Comparison of ENCODE assay signal across 8 mouse cellular contexts in genomic region chr17:57106035-57106368, GRCm38 (mm10). TPM values are rescaled to one million over a fixed set of nuclear protein-coding genes. Genes with fewer than 3 reads are reported as not detected.
DNase-seq lines count a peak whose midpoint lies in the region; ATAC-seq and TF ChIP-seq lines count a peak whose summit lies in the region.
"Had no signal": no experiment of that assay in that cellular context is flagged by ENCODE, and none has a peak within 500 bp of the region (broad histone marks: within the 10 kb centered on the region; RNA-seq: fewer than 3 reads in every experiment).

No protein-coding gene starts in this region.

- ATAC-seq in lung, embryonic 14.5 days (ENCODE audit: insufficient read depth), result no peak
- no peak; the same call in 1 of the 2 replicates for ATAC-seq in forebrain, embryonic 12.5 days (ENCODE audit: low FRiP score)
- ATAC-seq in limb, embryonic 14.5 days (ENCODE audit: low FRiP score, low read depth), result no peak
- 0 out of 2 replicates have a peak, but pooled peaks have one; percentile 1 for ATAC-seq in stomach, embryonic 14.5 days (ENCODE audit: insufficient number of reproducible peaks, insufficient read depth, low FRiP score, low read depth)

- 0 out of 2 replicates have a peak, but pooled peaks cover 5% of the 10 kb centered on the region for H3K4me1 ChIP-seq in lung, embryonic 14.5 days (ENCODE audit: insufficient read depth)
- H3K4me1 ChIP-seq in forebrain, embryonic 12.5 days, result peaks cover 29% of the 10 kb centered on the region
- H3K4me1 ChIP-seq in limb, embryonic 14.5 days (ENCODE audit: control insufficient read depth, insufficient read depth, low read length), result peaks cover 11% of the 10 kb centered on the region
- H3K4me1 ChIP-seq in stomach, embryonic 14.5 days (ENCODE audit: control insufficient read depth, insufficient read depth, low read length), result peaks cover 14% of the 10 kb centered on the region

- H3K4me2 ChIP-seq in lung, embryonic 14.5 days, result peak overlapping the region; percentile 88
- H3K4me2 ChIP-seq in forebrain, embryonic 12.5 days, result peak overlapping the region; percentile 86
- peak overlapping the region; percentile 78 for H3K4me2 ChIP-seq in limb, embryonic 14.5 days (replicated peaks; ENCODE audit: low read depth, low read length, severe bottlenecking)
- H3K4me2 ChIP-seq in stomach, embryonic 14.5 days (replicated peaks; ENCODE audit: low read depth, low read length), result peak overlapping the region; percentile 74

- TF ChIP-seq CTCF in lung, embryonic 14.5 days (IDR thresholded peaks at IDR 0.05; ENCODE audit: low read depth), result no peak

- H3K27me3 ChIP-seq in lung, embryonic 14.5 days (ENCODE audit: insufficient read depth, low read length), result no peaks in the 10 kb centered on the region
- H3K27me3 ChIP-seq in forebrain, embryonic 12.5 days, result no peaks in the 10 kb centered on the region
- no peaks in the 10 kb centered on the region for H3K27me3 ChIP-seq in limb, embryonic 14.5 days (ENCODE audit: control insufficient read depth, insufficient read depth, low read length)
- H3K27me3 ChIP-seq in stomach, embryonic 14.5 days (ENCODE audit: control insufficient read depth, insufficient read depth, low read length), result no peaks in the 10 kb centered on the region

- H3K9me3 ChIP-seq in lung, embryonic 14.5 days (ENCODE audit: low read depth, low read length), result no peaks in the 10 kb centered on the region
- H3K9me3 ChIP-seq in forebrain, embryonic 12.5 days, result no peaks in the 10 kb centered on the region
- H3K9me3 ChIP-seq in limb, embryonic 14.5 days (ENCODE audit: control insufficient read depth, low read length), result no peaks in the 10 kb centered on the region
- H3K9me3 ChIP-seq in stomach, embryonic 14.5 days (ENCODE audit: control insufficient read depth, low read depth, low read length), result no peaks in the 10 kb centered on the region

- no peak for TF ChIP-seq POLR2A in limb, embryonic 14.5 days (IDR thresholded peaks at IDR 0.05; ENCODE audit: borderline replicate concordance, extremely low read depth, insufficient read depth, insufficient read length)

- H3K36me3 ChIP-seq in lung, embryonic 14.5 days (ENCODE audit: insufficient read depth), result no peaks in the 10 kb centered on the region
- no peaks in the 10 kb centered on the region for H3K36me3 ChIP-seq in forebrain, embryonic 12.5 days (replicated peaks)
- no peaks in the 10 kb centered on the region for H3K36me3 ChIP-seq in limb, embryonic 14.5 days (ENCODE audit: control insufficient read depth, insufficient read depth, low read length)
- H3K36me3 ChIP-seq in stomach, embryonic 14.5 days (ENCODE audit: control insufficient read depth, insufficient read depth, low read length), result no peaks in the 10 kb centered on the region

- no peak for DNase-seq in lung, embryonic 14.5 days
- DNase-seq in lung, adult 18-20 months, result no peak
- no peak for DNase-seq in limb, embryonic 14.5 days (ENCODE audit: low spot score)
- no peak for DNase-seq in urinary bladder, adult 18-20 months (ENCODE audit: low spot score in 2 of 2)
- DNase-seq in adrenal gland, postnatal 25 days, result no peak
- DNase-seq: adrenal gland, adult 8-10 months had no signal

- peak overlapping the region; percentile 64 for H3K4me3 ChIP-seq in lung, embryonic 14.5 days (ENCODE audit: low read depth, low read length)
- H3K4me3 ChIP-seq in forebrain, embryonic 12.5 days (replicated peaks), result peak overlapping the region; percentile 67
- H3K4me3 ChIP-seq in limb, embryonic 14.5 days (replicated peaks; ENCODE audit: low read length), result peak overlapping the region; percentile 68
- peak overlapping the region; percentile 54 for H3K4me3 ChIP-seq in stomach, embryonic 14.5 days (ENCODE audit: low read depth, low read length)

- 6% methylated on average over 9 of the region's 9 CpGs for WGBS in lung, embryonic 14.5 days
- WGBS in forebrain, embryonic 12.5 days, result 8% methylated on average over 9 of the region's 9 CpGs
- 6% methylated on average over 9 of the region's 9 CpGs for WGBS in limb, embryonic 14.5 days
- 10% methylated on average over 9 of the region's 9 CpGs for WGBS in stomach, embryonic 14.5 days

- peak overlapping the region; percentile 69 for H3K9ac ChIP-seq in lung, embryonic 14.5 days
- H3K9ac ChIP-seq in forebrain, embryonic 12.5 days, result peak overlapping the region; percentile 75
- H3K9ac ChIP-seq in limb, embryonic 14.5 days (ENCODE audit: low read depth, low read length, severe bottlenecking), result peak overlapping the region; percentile 79
- H3K9ac ChIP-seq in stomach, embryonic 14.5 days (replicated peaks; ENCODE audit: low read depth, low read length), result no peak overlapping the region

- H3K27ac ChIP-seq in lung, embryonic 14.5 days (ENCODE audit: low read depth), result no peak overlapping the region
- no peak overlapping the region for H3K27ac ChIP-seq in forebrain, embryonic 12.5 days
- no peak overlapping the region for H3K27ac ChIP-seq in limb, embryonic 14.5 days (replicated peaks; ENCODE audit: low read depth, low read length)
- H3K27ac ChIP-seq in stomach, embryonic 14.5 days (ENCODE audit: low read length), result no peak overlapping the region

RNA-seq across cellular contexts. Expression of gene Tnfsf9, which starts 0.9 kb away (rescaled TPM):
- polyA plus RNA-seq in lung, embryonic 14.5 days (2014; fragmentation: Nextera tagmentation; extraction: Ambion mirVana), result 8.1 and 8.5 TPM in 2 replicates
- polyA plus RNA-seq in forebrain, embryonic 12.5 days (2016; fragmentation: Nextera tagmentation; extraction: Ambion mirVana), result 8.7 and 9.2 TPM in 2 replicates
- polyA plus RNA-seq in limb, embryonic 14.5 days (2012; rRNA removed), result 10.6 and 11.3 TPM in 2 replicates
- 6.8 and 7.4 TPM in 2 replicates for polyA plus RNA-seq in limb, embryonic 14.5 days (2014; fragmentation: Nextera tagmentation; extraction: Ambion mirVana)
- polyA plus RNA-seq in stomach, embryonic 14.5 days (2014; fragmentation: Nextera tagmentation; extraction: Ambion mirVana), result 11.0 and 11.7 TPM in 2 replicates
- 0.39 and 0.71 TPM in 2 replicates for total RNA-seq in adrenal gland, postnatal 25 days (2021)

RNA-seq across cellular contexts. Expression of gene Tubb4a, which starts 18.4 kb away (rescaled TPM):
- polyA plus RNA-seq in lung, embryonic 14.5 days (2014; fragmentation: Nextera tagmentation; extraction: Ambion mirVana), result 20.3 and 22.9 TPM in 2 replicates
- 121 and 145 TPM in 2 replicates for polyA plus RNA-seq in forebrain, embryonic 12.5 days (2016; fragmentation: Nextera tagmentation; extraction: Ambion mirVana)
- 10.3 and 14.2 TPM in 2 replicates for polyA plus RNA-seq in limb, embryonic 14.5 days (2012; rRNA removed)
- 8.8 and 10.1 TPM in 2 replicates for polyA plus RNA-seq in limb, embryonic 14.5 days (2014; fragmentation: Nextera tagmentation; extraction: Ambion mirVana)
- polyA plus RNA-seq in stomach, embryonic 14.5 days (2014; fragmentation: Nextera tagmentation; extraction: Ambion mirVana), result 33.9 and 34.9 TPM in 2 replicates
- total RNA-seq in adrenal gland, postnatal 25 days (2021), result 4.0 and 5.0 TPM in 2 replicates

RNA-seq across cellular contexts. Expression of gene Dennd1c, which starts 27.7 kb away (rescaled TPM):
- polyA plus RNA-seq in lung, embryonic 14.5 days (2014; fragmentation: Nextera tagmentation; extraction: Ambion mirVana), result 3.4 and 4.6 TPM in 2 replicates
- polyA plus RNA-seq in forebrain, embryonic 12.5 days (2016; fragmentation: Nextera tagmentation; extraction: Ambion mirVana), result 5.2 and 5.9 TPM in 2 replicates
- polyA plus RNA-seq in limb, embryonic 14.5 days (2012; rRNA removed), result 2.0 and 2.5 TPM in 2 replicates
- 0.97 and 1.9 TPM in 2 replicates for polyA plus RNA-seq in limb, embryonic 14.5 days (2014; fragmentation: Nextera tagmentation; extraction: Ambion mirVana)
- 5.0 and 5.3 TPM in 2 replicates for polyA plus RNA-seq in stomach, embryonic 14.5 days (2014; fragmentation: Nextera tagmentation; extraction: Ambion mirVana)
- total RNA-seq in adrenal gland, postnatal 25 days (2021), result 1.6 TPM in 1 of 2 replicates, not detected in the other

RNA-seq across cellular contexts. Expression of gene Cd70, which starts 43.6 kb away (rescaled TPM):
- polyA plus RNA-seq in lung, embryonic 14.5 days (2014; fragmentation: Nextera tagmentation; extraction: Ambion mirVana), result not detected in 2 replicates
- not detected in 2 replicates for polyA plus RNA-seq in forebrain, embryonic 12.5 days (2016; fragmentation: Nextera tagmentation; extraction: Ambion mirVana)
- not detected in 2 replicates for polyA plus RNA-seq in limb, embryonic 14.5 days (2012; rRNA removed)
- polyA plus RNA-seq in limb, embryonic 14.5 days (2014; fragmentation: Nextera tagmentation; extraction: Ambion mirVana), result not detected in 2 replicates
- polyA plus RNA-seq in stomach, embryonic 14.5 days (2014; fragmentation: Nextera tagmentation; extraction: Ambion mirVana), result not detected in 2 replicates
- not detected in 2 replicates for total RNA-seq in adrenal gland, postnatal 25 days (2021)
- total RNA-seq: adrenal gland, adult 8-10 months had no signal

RNA-seq across cellular contexts. Expression of gene Slc25a23, which starts 46.3 kb away (rescaled TPM):
- polyA plus RNA-seq in lung, embryonic 14.5 days (2014; fragmentation: Nextera tagmentation; extraction: Ambion mirVana), result 8.4 and 10.3 TPM in 2 replicates
- polyA plus RNA-seq in forebrain, embryonic 12.5 days (2016; fragmentation: Nextera tagmentation; extraction: Ambion mirVana), result 20.3 and 21.3 TPM in 2 replicates
- polyA plus RNA-seq in limb, embryonic 14.5 days (2012; rRNA removed), result 26.3 and 32.9 TPM in 2 replicates
- polyA plus RNA-seq in limb, embryonic 14.5 days (2014; fragmentation: Nextera tagmentation; extraction: Ambion mirVana), result 5.7 and 8.3 TPM in 2 replicates
- polyA plus RNA-seq in stomach, embryonic 14.5 days (2014; fragmentation: Nextera tagmentation; extraction: Ambion mirVana), result 11.5 and 12.7 TPM in 2 replicates
- total RNA-seq in adrenal gland, postnatal 25 days (2021), result 89.2 and 96.3 TPM in 2 replicates
